Comparison of ENCODE assay signal across 13 mouse cellular contexts in genomic region chr3:21045981-21046380, GRCm38 (mm10).
"Had no signal": no experiment of that assay in that cellular context is flagged by ENCODE, and none has a peak within 500 bp of the region (broad histone marks: within the 10 kb centered on the region; RNA-seq: fewer than 3 reads in every experiment).

No protein-coding gene starts in this region.

- DNase-seq: kidney, adult 11 months; kidney, adult 8-10 months; kidney, postnatal 10 days; kidney, postnatal 36 days; layer of hippocampus, postnatal 36 days; liver; lung, adult 18-20 months; lung, postnatal 10 days; lung, postnatal 36 days; retina, postnatal 1 day; right cerebral cortex, postnatal 14 days; right cerebral cortex, postnatal 4 days; thymus, postnatal 25 days had no signal
